Mouse (Mus musculus) bone marrow, adult 2 months (tissue): Measurements from ENCODE around the gene Il1rap. TPM values are rescaled to one million over a fixed set of nuclear protein-coding genes. Genes with fewer than 3 reads are reported as not detected.
A peak's percentile ranks its signal among the peaks of the same experiment; 100 is the strongest.

Source experiments
- H3K27ac ChIP-seq: fragments of 200-500 bp; 2 replicates; pipeline ENCODE4 v1.5.1; 2012; ENCODE audit warnings: low read depth, mild to moderate bottlenecking, control low read depth, inconsistent platforms, low read length; ENCODE audit not compliant: control insufficient read depth, poor library complexity, insufficient read depth
- H3K4me1 ChIP-seq: fragments of 200-500 bp; 2 replicates; pipeline ENCODE4 v1.6.1; 2011; ENCODE audit warnings: low read length; ENCODE audit not compliant: control insufficient read depth, insufficient read depth
- H3K4me3 ChIP-seq: fragments of 200-500 bp; replicated peaks from 2 replicates; pipeline ENCODE3; 2011; ENCODE audit warnings: mild to moderate bottlenecking, low read depth, low read length, control low read depth; ENCODE audit not compliant: control insufficient read depth
- CTCF ChIP-seq: fragments of 200-500 bp; IDR thresholded peaks from 2 replicates; pipeline ENCODE4 v1.5.1; 2011; ENCODE audit warnings: low read length, control low read depth; ENCODE audit not compliant: control insufficient read depth, insufficient read depth
- POLR2A ChIP-seq: fragments of 200-500 bp; IDR thresholded peaks from 2 replicates; pipeline ENCODE4 v1.6.1; 2011; ENCODE audit warnings: low read depth, mild to moderate bottlenecking, control low read depth, low read length, borderline replicate concordance; ENCODE audit not compliant: control insufficient read depth
- WGBS: fragments of 180-500 bp; shearing (Covaris S2); methylation state at CpG from one replicate; pipeline ENCODE4 v1.1.7; 2018; 5-methylcytosine and 5-hydroxymethylcytosine counted together
- polyA plus RNA-seq: library from polyadenylated mRNA; stranded (reverse); fragments of >200 nt; gene quantifications from 2 replicates; pipeline ENCODE4 v1.2.4, GENCODE M21; 2011; ENCODE audit warnings: low replicate concordance; ENCODE audit not compliant: missing spikeins, insufficient read depth, insufficient read length

The Il1rap gene
- 1.8 and 1.9 TPM in 2 replicates for polyA plus RNA-seq

GRCm38 (mm10) chr16:26581048-26581912 is at the start of gene Il1rap:
Il1rap (plus strand) TSS chr16:26581704.
- 3% methylated on average over 51 of the region's 51 CpGs for WGBS
- no peaks in the 10 kb centered on the region; the same call in 1 of the 2 replicates for H3K4me1 ChIP-seq
- peak within 1 kb of the TSS; percentile 99 for H3K4me3 ChIP-seq
- peak within 1 kb of the TSS; percentile 64 for H3K27ac ChIP-seq
- TF ChIP-seq CTCF (no peak), POLR2A (peak; percentile 53; the same call in 1 of the 2 replicates)

GRCm38 (mm10) chr16:26532287-26532686 is 49.2 kb upstream of the Il1rap start:
- Histone ChIP-seq H3K27ac (no peak overlapping the region), H3K4me1 (no peaks in the 10 kb centered on the region), H3K4me3 (no peak overlapping the region)
- 85% methylated on average over 1 of the region's 1 CpGs for WGBS
- no peak for TF ChIP-seq POLR2A
- no peak for TF ChIP-seq CTCF

- Histone ChIP-seq H3K27ac (no peak overlapping the region), H3K4me1 (no peaks in the 10 kb centered on the region), H3K4me3 (no peak overlapping the region)
- no peak for TF ChIP-seq CTCF
- TF ChIP-seq POLR2A: no peak
- 33% methylated on average over 7 of the region's 7 CpGs for WGBS
These were observed 35.2 kb upstream of the Il1rap start for GRCm38 (mm10) chr16:26546170-26546878.

- H3K4me1 ChIP-seq: no peaks in the 10 kb centered on the region
- no peak overlapping the region for H3K27ac ChIP-seq
- WGBS: 83% methylated on average over 1 of the region's 1 CpGs
- H3K4me3 ChIP-seq: no peak overlapping the region
- no peak for TF ChIP-seq POLR2A
- TF ChIP-seq CTCF: no peak
These were observed 34.7 kb upstream of the Il1rap start for GRCm38 (mm10) chr16:26546879-26547206.

- Histone ChIP-seq H3K4me3 (no peak overlapping the region), H3K27ac (no peak overlapping the region), H3K4me1 (no peaks in the 10 kb centered on the region)
- WGBS: 77% methylated on average over 2 of the region's 2 CpGs
- no peak for TF ChIP-seq POLR2A
- TF ChIP-seq CTCF: no peak
These were observed 32.3 kb upstream of the Il1rap start for GRCm38 (mm10) chr16:26549221-26549620.

GRCm38 (mm10) chr16:26552234-26552633 is 29.3 kb upstream of the Il1rap start:
- H3K27ac ChIP-seq: no peak overlapping the region
- TF ChIP-seq CTCF (no peak), POLR2A (no peak)
- 23% methylated on average over 3 of the region's 3 CpGs for WGBS
- H3K4me1 ChIP-seq: no peaks in the 10 kb centered on the region
- H3K4me3 ChIP-seq: no peak overlapping the region

- 33% methylated on average over 1 of the region's 1 CpGs for WGBS
- no peak overlapping the region for H3K27ac ChIP-seq
- H3K4me1 ChIP-seq: no peaks in the 10 kb centered on the region
- no peak for TF ChIP-seq CTCF
- no peak for TF ChIP-seq POLR2A
- no peak overlapping the region for H3K4me3 ChIP-seq
These were observed 22.7 kb upstream of the Il1rap start for GRCm38 (mm10) chr16:26558797-26559196.

- H3K4me1 ChIP-seq: no peaks in the 10 kb centered on the region
- TF ChIP-seq POLR2A (no peak), CTCF (no peak)
- H3K4me3 ChIP-seq: no peak overlapping the region
- WGBS: 58% methylated on average over 2 of the region's 2 CpGs
- H3K27ac ChIP-seq: no peak overlapping the region
These were observed 19.8 kb upstream of the Il1rap start for GRCm38 (mm10) chr16:26561743-26562142.

- no peak for TF ChIP-seq POLR2A
- TF ChIP-seq CTCF: no peak
- 73% methylated on average over 2 of the region's 2 CpGs for WGBS
- H3K27ac ChIP-seq: no peak overlapping the region
- H3K4me3 ChIP-seq: no peak overlapping the region
- no peaks in the 10 kb centered on the region for H3K4me1 ChIP-seq
These were observed 18.7 kb upstream of the Il1rap start for GRCm38 (mm10) chr16:26562771-26563170.
